24 mouse cellular contexts compared by ENCODE assay signal in genomic region chr9:22648163-22648562, GRCm38 (mm10).
"Had no signal": no experiment of that assay in that cellular context is flagged by ENCODE, and none has a peak within 500 bp of the region (broad histone marks: within the 10 kb centered on the region; RNA-seq: fewer than 3 reads in every experiment).

No protein-coding gene starts in this region.

- H3K27ac ChIP-seq: heart, embryonic 13.5 days; heart, embryonic 15.5 days; hindbrain, embryonic 13.5 days; hindbrain, embryonic 15.5 days; hindbrain, postnatal 0 days; layer of hippocampus, adult 2 months; limb, embryonic 13.5 days; limb, embryonic 15.5 days; liver, embryonic 13.5 days; liver, embryonic 15.5 days had no signal

- DNase-seq: gastrocnemius, postnatal 14 days; gastrocnemius, postnatal 36 days; heart, adult 18-20 months; heart, postnatal 14 days; heart, postnatal 36 days; kidney, adult 18-20 months; kidney, adult 8-10 months; kidney, postnatal 10 days; kidney, postnatal 25 days; kidney, postnatal 4 days; left cerebral cortex, postnatal 4 days; liver, embryonic 13.5 days; liver, postnatal 0 days had no signal

- H3K27me3 ChIP-seq: heart, embryonic 13.5 days; heart, embryonic 15.5 days; hindbrain, embryonic 13.5 days; hindbrain, embryonic 15.5 days; limb, embryonic 13.5 days; limb, embryonic 15.5 days; liver, embryonic 13.5 days; liver, embryonic 15.5 days had no signal

- H3K4me3 ChIP-seq: heart, embryonic 13.5 days; heart, embryonic 15.5 days; hindbrain, embryonic 13.5 days; hindbrain, embryonic 15.5 days; layer of hippocampus, adult 2 months; limb, embryonic 13.5 days; limb, embryonic 15.5 days; liver, embryonic 13.5 days; liver, embryonic 15.5 days had no signal

- H3K4me1 ChIP-seq: heart, embryonic 13.5 days; heart, embryonic 15.5 days; hindbrain, embryonic 13.5 days; hindbrain, embryonic 15.5 days; limb, embryonic 13.5 days; limb, embryonic 15.5 days; liver, embryonic 13.5 days; liver, embryonic 15.5 days had no signal

- H3K9me3 ChIP-seq: heart, embryonic 13.5 days; heart, embryonic 15.5 days; hindbrain, embryonic 13.5 days; hindbrain, embryonic 15.5 days; limb, embryonic 13.5 days; limb, embryonic 15.5 days; liver, embryonic 15.5 days had no signal

- H3K4me2 ChIP-seq: heart, embryonic 11.5 days; heart, embryonic 13.5 days; heart, embryonic 15.5 days; hindbrain, embryonic 13.5 days; hindbrain, embryonic 15.5 days; limb, embryonic 13.5 days; limb, embryonic 15.5 days; liver, embryonic 13.5 days; liver, embryonic 15.5 days had no signal

- H3K9ac ChIP-seq: heart, embryonic 13.5 days; heart, embryonic 15.5 days; hindbrain, embryonic 13.5 days; hindbrain, embryonic 15.5 days; limb, embryonic 13.5 days; limb, embryonic 15.5 days; liver, embryonic 13.5 days; liver, embryonic 15.5 days; liver, postnatal 0 days had no signal

- H3K36me3 ChIP-seq: heart, embryonic 13.5 days; heart, embryonic 15.5 days; hindbrain, embryonic 13.5 days; hindbrain, embryonic 15.5 days; limb, embryonic 13.5 days; limb, embryonic 15.5 days; liver, embryonic 13.5 days; liver, embryonic 15.5 days had no signal

- ATAC-seq: hindbrain, postnatal 0 days; intestine, postnatal 0 days; liver, postnatal 0 days had no signal
